Mouse (Mus musculus): ENCODE results near the gene Bcl2l11. TPM values are rescaled to one million over a fixed set of nuclear protein-coding genes. Genes with fewer than 3 reads are reported as not detected.
"Not testable (repeated sequence)": the region's sequence is repeated elsewhere in the genome, so short reads cannot be mapped to it uniquely, and the experiment has no call there.

Bcl2l11 gene
- 10 to 100 TPM; 28.2 to 29.9 TPM for total RNA-seq (2021)

- DNase-seq: peak; percentile 98
These were observed at the start of gene Bcl2l11 for GRCm38 (mm10) chr2:128125635-128126470. Bcl2l11 (plus strand) TSS chr2:128126038.

DNA sequence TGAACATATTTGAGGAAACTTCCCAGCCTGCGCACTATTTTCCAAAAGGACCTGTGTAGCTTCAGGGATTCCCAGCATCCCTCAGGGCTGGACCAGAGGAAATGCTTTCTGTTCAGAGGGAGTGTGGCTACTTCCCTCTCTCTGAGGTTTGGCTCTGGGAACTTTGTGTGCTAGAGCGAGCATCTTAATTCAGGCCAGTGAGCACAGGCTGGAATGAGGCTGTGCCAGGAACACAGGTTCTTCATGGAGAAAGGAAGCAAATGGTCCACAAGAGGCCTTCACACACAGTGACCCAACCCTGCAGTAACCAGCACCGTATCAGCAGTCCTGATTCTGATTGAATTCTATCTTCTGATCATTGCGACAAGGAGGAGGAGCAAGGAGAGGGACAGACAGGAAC is 48.9 kb upstream of the Bcl2l11 start:
- DNase-seq: no peak

DNA sequence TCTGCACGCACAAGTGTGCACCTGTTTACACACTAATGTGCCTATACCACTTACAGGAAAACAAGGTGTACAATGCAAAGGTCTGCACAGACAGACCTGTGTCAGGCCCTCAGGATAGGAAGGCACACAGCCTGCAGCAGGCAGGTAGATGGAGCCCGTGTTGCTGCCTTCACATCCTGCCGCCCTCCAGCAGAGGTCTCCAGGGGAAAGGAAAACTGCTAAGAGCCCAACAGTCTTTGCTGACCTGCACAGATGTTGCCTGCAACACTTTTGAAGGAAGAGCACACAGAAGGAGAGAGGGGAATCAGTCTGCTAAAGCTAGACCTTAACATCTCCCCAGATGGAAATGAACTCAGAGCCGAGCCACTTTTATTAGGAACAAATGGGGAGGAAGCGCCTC is 47.0 kb upstream of the Bcl2l11 start:
- peak; percentile 53 for DNase-seq

DNA sequence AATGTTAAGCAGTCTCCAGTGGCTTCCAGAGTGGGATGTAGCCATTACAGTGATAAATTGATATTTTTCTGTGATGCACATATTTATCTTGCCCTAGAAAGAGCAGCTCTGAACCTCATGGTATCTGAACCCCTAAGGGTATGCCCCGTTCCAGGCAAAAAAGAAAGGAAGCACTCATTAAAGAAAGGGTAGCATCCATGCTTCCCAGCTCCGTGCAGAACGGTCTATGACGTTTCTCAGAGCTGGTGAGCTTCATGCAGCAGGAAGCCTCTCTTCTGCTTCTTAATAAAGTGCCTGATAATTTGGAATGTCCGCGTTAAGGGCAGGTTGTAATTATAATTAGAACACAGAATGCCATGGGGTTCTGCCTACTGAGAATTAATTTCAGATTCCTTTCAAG is 46.5 kb upstream of the Bcl2l11 start:
- DNase-seq: no peak

DNA sequence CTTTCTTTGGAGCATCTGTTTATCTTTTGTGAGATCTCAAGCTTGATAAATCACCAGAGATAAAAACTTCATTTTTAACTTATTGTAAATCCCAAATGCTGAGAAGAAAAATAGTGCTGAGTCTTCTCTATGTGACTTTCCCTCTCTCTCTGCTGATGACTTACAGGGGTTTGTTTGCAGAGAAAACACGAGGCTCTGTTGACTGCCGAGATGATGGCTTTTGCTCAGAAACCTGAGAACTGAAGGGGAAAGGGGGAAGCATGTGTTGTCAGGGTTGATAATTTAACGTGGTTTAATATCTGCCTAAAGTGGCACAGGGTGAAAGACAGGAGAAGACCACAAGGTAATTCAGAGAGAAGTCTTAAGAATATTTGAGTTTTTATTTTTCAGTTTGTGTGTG is 42.0 kb upstream of the Bcl2l11 start:
- no peak for DNase-seq

DNA sequence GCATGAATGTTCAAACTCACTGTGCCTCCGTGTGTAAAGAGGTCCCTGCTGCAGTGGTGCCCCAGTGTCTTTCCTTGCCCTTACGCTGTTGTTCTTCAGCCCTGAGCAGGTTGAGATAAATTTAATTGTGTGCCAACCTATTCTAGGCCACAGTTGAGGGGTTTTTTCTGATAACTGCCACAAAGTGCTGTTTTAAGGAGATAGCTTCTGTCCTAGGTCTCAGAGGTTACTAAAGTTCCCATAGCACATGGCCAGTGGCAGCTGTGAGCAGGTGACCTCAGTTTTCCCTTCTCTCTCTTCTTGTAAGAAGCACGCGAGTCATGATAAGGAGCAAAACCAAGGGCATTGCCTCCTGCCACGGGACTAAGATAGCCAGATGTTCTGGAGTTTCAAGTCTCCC is 41.2 kb upstream of the Bcl2l11 start:
- no peak for DNase-seq

- DNase-seq: no peak
These were observed 40.4 kb upstream of the Bcl2l11 start for GRCm38 (mm10) chr2:128085481-128085880.

DNA sequence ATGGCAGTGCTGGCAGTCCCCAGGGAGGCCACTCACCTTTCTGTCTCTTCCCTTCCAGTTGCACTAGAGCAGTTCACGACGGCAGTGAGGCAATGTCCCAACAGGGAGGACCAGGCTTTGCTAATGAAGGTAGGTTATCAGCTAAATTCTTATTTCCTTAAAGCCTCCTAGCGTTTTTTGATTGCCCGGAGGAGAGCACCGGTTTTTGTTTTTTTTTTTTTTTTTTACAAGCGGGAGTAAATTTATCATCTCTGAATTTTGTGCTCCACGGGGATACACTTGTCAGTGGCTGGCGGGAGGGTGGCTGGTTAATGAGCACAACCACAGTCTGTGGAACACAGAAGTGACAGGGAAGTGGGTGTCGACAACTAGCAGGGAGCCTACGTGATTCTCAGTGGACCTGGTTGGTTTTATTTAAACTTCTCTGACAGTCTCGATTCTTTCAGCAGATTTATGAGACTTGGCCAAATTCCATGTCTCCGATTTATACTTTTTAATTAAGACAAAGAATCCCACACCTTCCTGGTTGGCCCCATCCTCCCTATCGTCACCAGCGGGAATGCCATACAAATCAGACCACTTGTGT is 39.4 kb upstream of the Bcl2l11 start:
- no peak for DNase-seq

- no peak for DNase-seq
These were observed 38.8 kb upstream of the Bcl2l11 start for GRCm38 (mm10) chr2:128086996-128087526.

DNA sequence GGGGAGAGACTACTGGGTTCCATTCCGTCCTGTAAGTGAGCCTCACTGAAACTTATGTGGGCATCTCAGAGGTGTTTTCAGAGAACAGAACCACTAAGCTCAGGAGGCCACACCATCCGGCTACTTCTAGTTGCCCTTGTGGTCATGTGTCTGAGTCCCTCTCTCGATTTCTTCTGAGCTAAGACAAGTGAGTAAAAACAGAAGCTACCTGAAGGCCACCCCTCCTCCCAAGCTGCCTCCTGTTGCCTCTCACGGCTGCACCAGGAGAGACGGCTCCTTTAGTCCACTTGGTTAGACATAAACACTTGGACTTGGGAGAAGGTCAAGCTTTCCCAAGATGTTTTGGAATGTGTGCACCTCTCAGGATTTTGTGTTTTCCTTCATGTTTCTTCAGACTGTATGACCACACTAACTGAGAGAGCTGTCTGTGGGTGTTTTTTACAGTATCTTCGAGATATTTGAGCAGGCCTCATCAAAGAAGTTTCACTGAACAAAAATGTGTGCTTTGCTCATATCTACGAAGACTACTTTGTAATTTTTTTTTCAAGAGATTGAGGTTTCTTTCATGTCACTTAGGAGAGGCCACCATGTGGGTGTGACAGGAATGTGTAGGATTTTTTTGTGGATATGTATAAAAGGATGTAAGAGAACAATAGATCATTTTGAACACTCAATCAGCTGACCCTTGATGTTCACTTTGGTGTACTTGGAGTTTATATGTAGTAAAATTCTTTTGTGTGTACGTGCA is 37.9 kb upstream of the Bcl2l11 start:
- DNase-seq: no peak

- no peak for DNase-seq
These were observed 35.5 kb upstream of the Bcl2l11 start for GRCm38 (mm10) chr2:128090283-128090885.

DNA sequence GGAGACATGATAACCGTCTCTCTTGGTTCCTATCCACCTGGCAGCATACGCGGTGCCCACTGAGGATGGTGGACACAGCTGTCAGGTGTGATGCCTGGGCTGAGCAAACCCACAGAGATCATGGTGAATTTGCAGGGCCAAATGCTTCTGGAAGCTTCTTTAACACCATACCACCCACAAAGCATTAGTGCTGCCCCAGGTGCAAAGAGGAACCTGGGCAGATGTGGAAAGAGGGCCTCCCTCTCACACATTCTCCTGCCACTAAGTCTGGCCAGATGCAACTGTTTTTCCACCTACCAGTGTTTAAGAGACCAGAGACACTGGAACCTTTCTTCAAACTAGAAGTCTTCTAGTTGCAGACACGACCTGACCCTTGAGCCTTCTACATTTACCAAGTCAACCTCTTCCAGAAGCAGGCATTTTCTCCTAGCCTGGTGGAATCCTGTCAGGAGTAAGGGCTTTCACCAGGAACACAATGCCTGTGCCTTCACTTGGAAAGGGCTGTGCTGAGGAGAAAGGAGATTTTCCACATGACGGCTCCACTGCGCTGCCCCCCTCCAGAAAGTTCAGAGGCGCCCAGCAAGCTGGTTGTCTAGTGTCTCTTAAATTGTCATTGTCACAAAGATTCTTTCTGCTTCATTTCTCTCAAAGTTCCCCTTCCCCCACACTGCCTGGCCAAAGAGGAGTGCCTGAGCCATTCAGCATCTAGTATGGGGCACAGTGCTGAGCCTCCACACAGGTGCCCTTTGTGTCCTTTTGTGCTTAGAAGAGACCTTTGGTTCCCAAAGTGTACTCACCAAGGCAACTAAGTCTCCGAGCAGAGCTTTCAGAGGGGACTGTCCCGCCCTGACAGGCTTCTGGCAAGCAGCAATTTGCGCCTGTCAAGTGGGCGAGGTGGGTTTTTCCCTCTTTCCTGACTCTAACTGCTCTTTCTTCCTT is 34.1 kb upstream of the Bcl2l11 start:
- no peak for DNase-seq

DNA sequence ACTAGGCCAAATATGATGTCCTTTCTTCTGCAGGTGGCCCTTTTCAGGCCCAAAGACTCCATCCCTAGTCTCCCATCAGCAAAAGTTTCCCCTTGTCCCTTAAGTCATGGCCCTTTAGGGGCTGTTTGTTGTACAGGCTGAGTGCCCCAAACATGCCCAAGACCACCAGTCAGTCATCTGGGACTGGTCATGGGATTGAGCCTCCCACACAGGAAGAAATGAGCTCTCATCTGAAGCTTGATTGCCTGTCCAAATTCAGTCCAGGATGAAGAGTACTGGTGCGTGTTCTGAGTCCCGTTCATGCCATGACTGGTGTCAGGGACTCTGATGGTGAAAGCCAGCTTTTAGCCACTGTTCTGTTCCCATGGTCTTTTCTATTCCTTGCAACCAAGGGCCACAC is 33.4 kb upstream of the Bcl2l11 start:
- no peak for DNase-seq

GRCm38 (mm10) chr2:128094196-128094595 is 31.6 kb upstream of the Bcl2l11 start:
- DNase-seq: no peak

GRCm38 (mm10) chr2:128094602-128095001 is 31.2 kb upstream of the Bcl2l11 start:
- DNase-seq: no peak

DNA sequence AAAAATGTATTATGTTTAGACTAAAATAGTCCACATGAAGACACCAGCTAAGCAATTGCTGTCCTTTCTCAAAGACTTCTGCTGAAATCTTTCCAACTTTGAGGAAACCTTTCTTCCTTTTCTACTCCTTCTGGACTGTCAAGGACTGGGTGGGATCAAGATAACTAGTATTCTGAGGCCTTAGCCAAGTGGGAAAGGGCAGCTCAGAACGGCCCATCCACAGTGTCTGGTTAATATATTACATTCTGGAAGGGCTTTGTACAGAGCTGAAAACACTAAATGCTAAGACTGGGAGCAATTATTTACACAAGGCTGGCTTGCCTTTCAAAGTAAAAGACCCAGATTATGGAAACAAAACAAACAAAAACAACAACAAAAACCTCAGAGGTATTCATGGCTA is 30.6 kb upstream of the Bcl2l11 start:
- DNase-seq: no peak

DNA sequence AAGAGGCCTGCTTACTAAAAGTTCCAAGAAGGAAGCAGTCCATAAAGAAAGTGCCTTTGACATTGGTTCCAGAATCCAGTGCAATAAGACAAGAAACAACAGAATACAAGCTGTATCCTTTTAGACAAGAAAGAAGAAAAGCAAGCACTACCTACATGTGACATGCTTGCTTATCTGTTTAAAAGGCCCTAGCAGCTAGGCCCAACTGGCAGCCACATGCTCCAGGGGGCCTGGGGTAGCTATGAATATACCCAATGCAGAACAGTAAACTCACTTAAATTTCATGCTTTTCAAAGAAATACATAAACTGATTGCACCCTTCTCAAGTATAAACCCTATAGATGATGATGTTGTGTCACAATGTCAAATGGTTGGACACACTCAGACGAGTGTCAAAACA is 29.8 kb upstream of the Bcl2l11 start:
- DNase-seq: no peak

- DNase-seq: not testable (repeated sequence)
These were observed 27.7 kb upstream of the Bcl2l11 start for GRCm38 (mm10) chr2:128098118-128098517.

- no peak for DNase-seq
These were observed 23.8 kb upstream of the Bcl2l11 start for GRCm38 (mm10) chr2:128102086-128102485.

DNA sequence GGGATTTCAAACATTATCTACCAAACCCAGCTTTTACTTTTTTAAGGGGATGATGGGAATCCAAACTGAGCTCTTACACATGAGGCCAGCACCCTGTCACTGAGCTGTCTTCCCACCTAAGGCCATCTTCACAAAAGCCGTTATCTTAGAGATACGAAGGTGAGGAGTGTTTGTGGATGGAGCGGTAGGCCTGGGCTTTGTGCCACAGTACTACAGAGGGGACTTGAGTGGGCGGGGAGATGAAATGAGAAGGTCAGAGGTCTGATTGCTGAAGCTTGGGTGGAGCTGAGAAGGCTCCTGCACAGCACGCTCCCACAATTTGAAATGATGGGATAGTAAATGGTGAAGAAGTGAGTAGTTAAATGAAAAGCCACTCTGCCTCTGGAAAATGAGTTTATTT is 21.0 kb upstream of the Bcl2l11 start:
- DNase-seq: peak; percentile 40

DNA sequence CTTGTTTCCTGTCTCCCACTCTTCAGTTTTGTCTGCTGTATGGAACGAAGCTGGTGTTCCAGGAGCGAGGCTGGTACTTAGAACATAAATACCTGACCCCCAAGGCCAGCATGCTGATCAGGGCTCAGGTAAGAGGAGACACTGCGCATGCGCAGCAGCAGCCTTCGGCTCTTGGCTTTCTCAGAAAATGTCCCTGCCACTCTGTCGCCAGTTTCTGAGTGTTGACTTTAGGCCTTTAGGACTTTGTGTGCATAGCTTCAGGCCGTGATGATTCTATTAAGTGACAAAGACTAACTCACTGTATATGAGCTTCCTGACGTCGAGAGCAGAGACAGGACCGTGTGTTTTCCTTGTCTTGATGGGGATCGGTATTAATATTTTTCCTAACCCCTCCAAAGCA is 20.2 kb upstream of the Bcl2l11 start:
- DNase-seq: no peak

- DNase-seq: no peak
These were observed 14.3 kb upstream of the Bcl2l11 start for GRCm38 (mm10) chr2:128111537-128111936.
